Mouse (Mus musculus) spleen, adult 2 months (tissue): ENCODE data around the gene Hoxd4. TPM values are rescaled to one million over a fixed set of nuclear protein-coding genes. Genes with fewer than 3 reads are reported as not detected.

Experiments
- DNase-seq, 2 experiments: peaks; one replicate each; pipeline versions ENCODE4 v3.0.0 to v3.0.0-alpha.2; 2012 to 2021; ENCODE audit warnings: low spot score in 2 of 2, low read depth in 1 of 2
- H3K27ac ChIP-seq: fragments of 200-500 bp; 2 replicates; pipeline ENCODE4 v1.5.1; 2012; ENCODE audit warnings: low read length, inconsistent platforms; ENCODE audit not compliant: insufficient read depth
- H3K27me3 ChIP-seq: fragments of 200-500 bp; 2 replicates; pipeline ENCODE4 v1.6.1; 2012; ENCODE audit warnings: mild to moderate bottlenecking, moderate library complexity, low read length, inconsistent platforms; ENCODE audit not compliant: control insufficient read depth, insufficient read depth
- H3K36me3 ChIP-seq: fragments of 200-500 bp; 2 replicates; pipeline ENCODE4 v1.6.1; 2012; ENCODE audit warnings: mild to moderate bottlenecking, low read length, inconsistent platforms; ENCODE audit not compliant: control insufficient read depth, insufficient read depth
- H3K4me1 ChIP-seq: fragments of 200-500 bp; 2 replicates; pipeline ENCODE4 v1.6.1; 2011; ENCODE audit warnings: inconsistent platforms; ENCODE audit not compliant: control insufficient read depth, insufficient read depth, insufficient read length
- H3K4me3 ChIP-seq: fragments of 200-500 bp; 2 replicates; pipeline ENCODE4 v1.5.1; 2011; ENCODE audit warnings: mild to moderate bottlenecking, inconsistent platforms; ENCODE audit not compliant: insufficient read depth, insufficient read length; ENCODE audit errors: extremely low read depth
- CTCF ChIP-seq: fragments of 200-500 bp; IDR thresholded peaks from 2 replicates; pipeline ENCODE4 v1.5.1; 2011; ENCODE audit warnings: mild to moderate bottlenecking, inconsistent platforms; ENCODE audit not compliant: insufficient read depth, insufficient read length, insufficient replicate concordance; ENCODE audit errors: extremely low read depth
- POLR2A ChIP-seq: fragments of 200-500 bp; IDR thresholded peaks from 2 replicates; pipeline ENCODE4 v1.6.1; 2011; ENCODE audit warnings: low read depth, low read length, inconsistent platforms
- WGBS: fragments of 180-500 bp; shearing (Covaris S2); methylation state at CpG from one replicate; pipeline ENCODE4 v1.1.7; 2018; 5-methylcytosine and 5-hydroxymethylcytosine counted together
- polyA plus RNA-seq: library from polyadenylated mRNA; depleted of rRNA; stranded (reverse); fragments of >200 nt; gene quantifications from 2 replicates; pipeline ENCODE4 v1.2.3, GENCODE M21; 2012

Gene Hoxd4
- polyA plus RNA-seq, 1 experiment: 0.29 TPM

DNA sequence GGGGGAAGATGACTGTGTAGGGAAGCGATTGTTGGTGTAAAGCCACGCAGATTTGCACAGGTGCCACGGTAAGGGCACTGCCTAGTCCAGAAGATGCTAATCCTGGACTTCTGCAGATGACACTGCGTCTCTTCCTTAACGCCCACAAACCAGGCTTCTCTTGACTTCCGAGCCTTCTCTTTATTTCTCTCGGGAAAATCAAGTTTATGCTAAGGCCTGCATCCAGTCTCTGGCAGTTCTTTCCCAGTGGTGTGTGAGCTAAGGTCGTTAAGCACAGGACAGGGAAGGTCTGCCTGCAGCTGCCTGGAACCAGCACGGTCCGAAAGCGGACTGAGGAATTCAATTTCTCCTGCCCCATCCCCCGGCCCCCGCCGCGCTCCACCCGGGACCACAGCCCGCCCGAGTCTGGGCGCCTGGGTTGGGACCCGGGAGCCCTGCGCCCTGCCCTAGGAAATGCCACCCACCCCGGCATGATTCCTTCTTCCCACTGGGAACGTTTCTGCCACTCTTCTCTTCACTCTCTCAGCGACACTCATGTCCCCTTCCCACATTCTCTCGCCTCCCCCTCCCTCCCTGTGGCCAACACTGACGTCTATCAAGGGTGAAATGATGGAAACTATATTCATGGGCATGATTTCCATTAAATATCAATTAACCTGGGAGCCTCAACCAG lies 7.9 kb upstream of the Hoxd4 start:
- no peak overlapping the region for H3K4me3 ChIP-seq
- 16% methylated on average over 26 of the region's 26 CpGs for WGBS

DNA sequence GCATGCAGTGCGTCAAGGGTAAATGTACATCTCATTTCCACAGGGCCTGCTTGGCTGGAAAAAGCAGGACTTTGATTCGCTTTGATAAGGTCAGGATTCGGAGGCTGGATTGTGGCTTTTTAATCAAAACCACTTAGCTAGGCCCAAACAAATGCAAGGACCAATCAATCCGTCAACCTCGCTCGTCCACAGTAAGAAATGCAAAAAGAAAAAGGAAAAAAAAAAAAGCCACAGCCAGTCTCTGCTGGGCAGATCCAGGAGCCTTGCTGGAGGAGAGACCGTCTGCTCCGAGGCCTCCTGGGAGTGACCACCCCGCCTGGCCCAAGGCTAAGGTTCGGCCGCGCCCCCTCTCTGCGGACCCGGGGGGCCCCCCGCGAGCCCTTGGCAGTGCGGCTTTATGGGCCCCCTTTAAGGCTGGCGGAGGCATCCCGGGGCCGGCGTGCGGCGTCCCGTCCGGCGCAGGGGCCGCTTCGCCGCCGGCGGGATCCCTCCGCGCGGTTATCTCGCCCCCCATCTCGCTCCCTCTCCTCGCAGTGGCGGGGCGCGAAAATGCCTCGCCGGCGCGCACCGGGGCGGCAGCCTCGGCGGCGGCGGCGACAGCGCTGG lies 7.2 kb upstream of the Hoxd4 start, which contains the start of gene Hoxd8:
TSS of gene Hoxd8 (plus strand) at position 223 of the 606 bp plus-strand sequence.
- no peak for TF ChIP-seq POLR2A
- no peak for TF ChIP-seq CTCF
- no peak for DNase-seq
- WGBS: 4% methylated on average over 51 of the region's 52 CpGs
- Histone ChIP-seq H3K27me3 (peaks cover 29% of the 10 kb centered on the region), H3K27ac (no peak within 1 kb of the TSS), H3K36me3 (no peaks in the 10 kb centered on the region), H3K4me3 (peak within 1 kb of the TSS; percentile 23; the same call in 1 of the 2 replicates), H3K4me1 (peaks cover 2% of the 10 kb centered on the region; the same call in 1 of the 2 replicates)

More for the DNA sequence above, 7.9 kb upstream of the Hoxd4 start:
- Histone ChIP-seq H3K27me3 (peaks cover 34% of the 10 kb centered on the region), H3K27ac (no peak overlapping the region), H3K4me1 (peaks cover 2% of the 10 kb centered on the region; the same call in 1 of the 2 replicates), H3K36me3 (no peaks in the 10 kb centered on the region)
- DNase-seq: no peak
- TF ChIP-seq POLR2A (no peak), CTCF (no peak)

DNA sequence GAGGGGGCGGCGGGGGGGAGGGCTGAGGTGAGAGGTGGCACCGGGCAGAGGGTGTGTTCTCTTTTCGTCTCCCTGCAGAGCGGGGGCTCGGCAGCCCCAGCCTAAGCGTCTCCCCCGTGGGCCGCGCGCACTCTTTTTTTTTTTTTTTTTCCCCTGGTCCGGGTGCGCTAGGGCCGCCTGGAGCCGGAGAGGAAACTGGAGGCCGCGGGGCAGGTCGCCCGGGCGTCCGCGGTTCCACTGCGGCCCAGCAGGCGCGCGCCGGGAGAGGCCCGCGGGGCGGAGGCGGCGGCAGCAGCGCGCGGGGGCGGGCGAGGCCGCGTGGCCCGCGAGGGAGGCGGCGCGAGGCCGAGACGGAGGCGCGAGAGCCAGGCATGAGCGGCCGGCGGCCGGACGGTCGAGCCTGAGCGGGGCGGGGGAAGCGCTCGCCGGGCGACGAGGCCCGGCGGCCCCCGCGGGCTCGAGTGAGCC lies 6.7 kb upstream of the Hoxd4 start:
- WGBS: 2% methylated on average over 62 of the region's 66 CpGs
- peak overlapping the region; percentile 18; the same call in 1 of the 2 replicates for H3K4me3 ChIP-seq
- H3K4me1 ChIP-seq: peaks cover 2% of the 10 kb centered on the region; the same call in 1 of the 2 replicates
- H3K36me3 ChIP-seq: no peaks in the 10 kb centered on the region
- TF ChIP-seq CTCF: no peak
- no peak for TF ChIP-seq POLR2A
- DNase-seq: no peak
- H3K27me3 ChIP-seq: peaks cover 25% of the 10 kb centered on the region
- H3K27ac ChIP-seq: no peak overlapping the region

DNA sequence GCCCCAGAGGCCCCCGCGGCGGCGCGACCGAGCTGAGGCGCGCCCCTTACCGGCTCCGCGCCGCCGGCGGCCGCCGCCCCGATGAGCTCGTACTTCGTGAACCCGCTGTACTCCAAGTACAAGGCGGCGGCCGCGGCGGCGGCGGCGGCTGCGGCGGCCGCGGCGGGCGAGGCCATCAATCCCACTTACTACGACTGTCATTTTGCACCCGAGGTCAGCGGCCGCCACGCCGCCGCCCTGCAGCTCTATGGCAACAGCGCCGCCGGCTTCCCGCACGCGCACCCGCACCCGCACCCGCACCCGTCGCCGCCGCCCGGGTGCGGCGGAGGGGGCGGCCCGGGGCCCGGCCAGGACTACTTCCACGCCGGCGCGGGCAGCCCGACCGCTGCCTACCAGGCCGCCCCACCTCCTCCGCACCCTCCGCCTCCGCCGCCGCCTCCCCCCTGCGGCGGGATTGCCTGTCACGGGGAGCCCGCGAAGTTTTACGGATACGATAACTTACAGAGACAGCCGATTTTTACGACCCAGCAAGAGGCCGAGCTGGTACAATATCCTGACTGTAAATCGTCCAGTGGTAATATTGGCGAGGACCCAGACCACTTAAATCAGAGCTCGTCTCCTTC lies 6.2 kb upstream of the Hoxd4 start:
- Histone ChIP-seq H3K27ac (no peak overlapping the region), H3K27me3 (peaks cover 25% of the 10 kb centered on the region), H3K4me1 (peaks cover 2% of the 10 kb centered on the region; the same call in 1 of the 2 replicates), H3K36me3 (no peaks in the 10 kb centered on the region), H3K4me3 (peak overlapping the region; percentile 23)
- no peak for DNase-seq
- TF ChIP-seq CTCF (no peak), POLR2A (no peak)
- WGBS: 2% methylated on average over 47 of the region's 85 CpGs

DNA sequence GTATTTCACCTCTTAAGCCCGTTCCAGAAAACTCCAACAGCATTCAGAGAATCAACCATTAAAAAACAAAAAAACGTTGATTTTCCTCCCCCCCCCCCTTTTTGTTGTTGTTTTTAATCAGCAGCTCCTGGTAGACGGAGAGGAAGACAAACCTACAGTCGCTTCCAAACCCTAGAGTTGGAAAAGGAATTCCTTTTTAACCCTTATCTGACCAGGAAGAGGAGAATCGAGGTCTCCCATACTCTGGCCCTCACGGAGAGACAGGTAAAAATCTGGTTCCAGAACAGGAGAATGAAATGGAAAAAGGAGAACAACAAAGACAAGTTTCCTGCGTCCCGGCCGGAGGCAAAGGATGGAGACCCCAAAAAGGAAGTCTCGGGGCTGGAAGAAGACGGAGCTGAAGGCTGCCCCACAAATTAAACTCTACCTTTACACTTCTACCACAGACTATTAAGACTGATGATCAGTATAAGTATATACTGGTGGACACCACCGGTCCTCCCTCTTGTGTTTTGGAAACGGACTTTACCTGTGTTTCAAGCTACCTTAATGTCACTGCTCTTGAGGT lies 5.3 kb upstream of the Hoxd4 start:
- peaks cover 26% of the 10 kb centered on the region for H3K27me3 ChIP-seq
- TF ChIP-seq POLR2A (no peak), CTCF (no peak)
- H3K36me3 ChIP-seq: no peaks in the 10 kb centered on the region
- no peak overlapping the region for H3K4me3 ChIP-seq
- 13% methylated on average over 13 of the region's 13 CpGs for WGBS
- DNase-seq: no peak
- peaks cover 2% of the 10 kb centered on the region; the same call in 1 of the 2 replicates for H3K4me1 ChIP-seq
- H3K27ac ChIP-seq: no peak overlapping the region

DNA sequence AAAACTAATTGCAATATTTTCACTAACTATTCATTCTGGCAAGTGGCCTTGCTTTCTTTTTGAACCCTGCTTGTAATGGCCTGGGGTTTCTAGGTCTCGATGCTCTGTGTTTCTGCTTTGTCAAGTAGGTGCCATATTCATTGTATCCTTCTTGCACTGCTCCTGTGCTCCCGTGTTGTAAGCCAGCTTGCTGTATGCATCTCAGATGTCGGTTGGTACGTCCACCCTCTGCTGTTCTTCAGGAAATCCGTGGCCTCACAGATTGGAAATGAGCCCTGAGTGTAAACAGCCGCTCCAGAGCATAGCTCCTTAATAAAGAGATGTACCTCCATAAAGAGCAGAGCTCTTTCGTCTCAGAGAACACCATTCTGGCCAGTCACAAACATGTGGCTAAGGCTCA lies 4.1 kb upstream of the Hoxd4 start:
- Histone ChIP-seq H3K27me3 (peaks cover 30% of the 10 kb centered on the region), H3K4me3 (no peak overlapping the region)
- TF ChIP-seq POLR2A (no peak), CTCF (no peak)

More for the DNA sequence above, 4.1 kb upstream of the Hoxd4 start:
- no peak overlapping the region for H3K27ac ChIP-seq
- DNase-seq: no peak
- peaks cover 6% of the 10 kb centered on the region; the same call in 1 of the 2 replicates for H3K4me1 ChIP-seq
- H3K36me3 ChIP-seq: no peaks in the 10 kb centered on the region
- 43% methylated on average over 7 of the region's 7 CpGs for WGBS
